Mouse (Mus musculus) testis, adult 2 months (tissue): ENCODE measurements around the gene Abca9.

Source experiments
- CTCF ChIP-seq: fragments of 200-500 bp; IDR thresholded peaks from 2 replicates; pipeline ENCODE4 v1.5.1; 2012; ENCODE audit warnings: low read depth, mild to moderate bottlenecking, inconsistent platforms, low read length, moderate library complexity; ENCODE audit not compliant: control insufficient read depth, insufficient read depth, insufficient replicate concordance
- POLR2A ChIP-seq: fragments of 200-500 bp; IDR thresholded peaks from 2 replicates; pipeline ENCODE4 v1.6.1; 2012; ENCODE audit warnings: low read depth, mild to moderate bottlenecking, inconsistent platforms, low read length, moderate library complexity; ENCODE audit not compliant: control insufficient read depth

- TF ChIP-seq CTCF (no peak), POLR2A (no peak)
Observed at GRCm38 (mm10) chr11:110167459-110168251, at the start of gene Abca9.
